Mouse (Mus musculus): Measurements from ENCODE around the gene Nt5e. TPM values are rescaled to one million over a fixed set of nuclear protein-coding genes. Genes with fewer than 3 reads are reported as not detected.
A peak's percentile ranks its signal among the peaks of the same experiment; 100 is the strongest.

Gene Nt5e
- polyA plus RNA-seq, 1 experiment from 2014 or later: 0.48 TPM

- no peak for DNase-seq (ENCODE audit: low spot score)
- no peaks in the 10 kb centered on the region for H3K27me3 ChIP-seq (replicated peaks; ENCODE audit: control insufficient read depth, insufficient read depth, low read length)
- H3K36me3 ChIP-seq (ENCODE audit: control insufficient read depth, insufficient read depth, low read length): no peaks in the 10 kb centered on the region
- no peak overlapping the region for H3K4me2 ChIP-seq (ENCODE audit: low read length)
- no peak overlapping the region for H3K9ac ChIP-seq (ENCODE audit: low read length)
- H3K4me3 ChIP-seq (ENCODE audit: low read depth, low read length): no peak overlapping the region
- no peaks in the 10 kb centered on the region for H3K9me3 ChIP-seq (replicated peaks; ENCODE audit: control insufficient read depth, low read length)
- H3K27ac ChIP-seq (ENCODE audit: low read depth, low read length): no peak overlapping the region
- 85% methylated on average over 8 of the region's 8 CpGs for WGBS
- no peak for ATAC-seq
- no peaks in the 10 kb centered on the region for H3K4me1 ChIP-seq (ENCODE audit: control insufficient read depth, insufficient read depth, low read length)
These were observed 28.9 kb upstream of the Nt5e start for GRCm38 (mm10) chr9:88297871-88298658.

GRCm38 (mm10) chr9:88307019-88307618 is 19.9 kb upstream of the Nt5e start:
- Histone ChIP-seq H3K27me3 (replicated peaks; ENCODE audit: control insufficient read depth, insufficient read depth, low read length) (no peaks in the 10 kb centered on the region), H3K27ac (ENCODE audit: low read depth, low read length) (no peak overlapping the region), H3K4me3 (ENCODE audit: low read depth, low read length) (no peak overlapping the region), H3K9ac (ENCODE audit: low read length) (no peak overlapping the region), H3K36me3 (ENCODE audit: control insufficient read depth, insufficient read depth, low read length) (no peaks in the 10 kb centered on the region), H3K4me2 (ENCODE audit: low read length) (no peak overlapping the region), H3K4me1 (ENCODE audit: control insufficient read depth, insufficient read depth, low read length) (no peaks in the 10 kb centered on the region), H3K9me3 (replicated peaks; ENCODE audit: control insufficient read depth, low read length) (no peaks in the 10 kb centered on the region)
- ATAC-seq: no peak
- WGBS: 89% methylated on average over 2 of the region's 2 CpGs
- no peak for DNase-seq (ENCODE audit: low spot score)

- Histone ChIP-seq H3K36me3 (ENCODE audit: control insufficient read depth, insufficient read depth, low read length) (no peaks in the 10 kb centered on the region), H3K4me2 (ENCODE audit: low read length) (no peak overlapping the region), H3K9ac (ENCODE audit: low read length) (no peak overlapping the region), H3K27me3 (replicated peaks; ENCODE audit: control insufficient read depth, insufficient read depth, low read length) (no peaks in the 10 kb centered on the region), H3K4me3 (ENCODE audit: low read depth, low read length) (no peak overlapping the region), H3K9me3 (replicated peaks; ENCODE audit: control insufficient read depth, low read length) (no peaks in the 10 kb centered on the region), H3K27ac (ENCODE audit: low read depth, low read length) (no peak overlapping the region), H3K4me1 (ENCODE audit: control insufficient read depth, insufficient read depth, low read length) (no peaks in the 10 kb centered on the region)
- WGBS: 84% methylated on average over 1 of the region's 1 CpGs
- DNase-seq (ENCODE audit: low spot score): no peak
- ATAC-seq: no peak
These were observed 17.9 kb upstream of the Nt5e start for GRCm38 (mm10) chr9:88309127-88309526.

GRCm38 (mm10) chr9:88319226-88319625 is 7.8 kb upstream of the Nt5e start:
- Histone ChIP-seq H3K4me2 (ENCODE audit: low read length) (no peak overlapping the region), H3K27ac (ENCODE audit: low read depth, low read length) (no peak overlapping the region), H3K36me3 (ENCODE audit: control insufficient read depth, insufficient read depth, low read length) (no peaks in the 10 kb centered on the region), H3K27me3 (replicated peaks; ENCODE audit: control insufficient read depth, insufficient read depth, low read length) (no peaks in the 10 kb centered on the region), H3K4me1 (ENCODE audit: control insufficient read depth, insufficient read depth, low read length) (no peaks in the 10 kb centered on the region), H3K9ac (ENCODE audit: low read length) (no peak overlapping the region), H3K4me3 (ENCODE audit: low read depth, low read length) (no peak overlapping the region), H3K9me3 (replicated peaks; ENCODE audit: control insufficient read depth, low read length) (no peaks in the 10 kb centered on the region)
- no peak for DNase-seq (ENCODE audit: low spot score)
- no peak for ATAC-seq

GRCm38 (mm10) chr9:88324616-88325015 is 2.4 kb upstream of the Nt5e start:
- H3K27ac ChIP-seq (ENCODE audit: low read depth, low read length): no peak overlapping the region
- DNase-seq (ENCODE audit: low spot score): no peak
- 90% methylated on average over 3 of the region's 3 CpGs for WGBS
- no peak for ATAC-seq
- no peaks in the 10 kb centered on the region for H3K36me3 ChIP-seq (ENCODE audit: control insufficient read depth, insufficient read depth, low read length)
- peaks cover 12% of the 10 kb centered on the region; the same call in 1 of the 2 replicates for H3K27me3 ChIP-seq (replicated peaks; ENCODE audit: control insufficient read depth, insufficient read depth, low read length)
- H3K9me3 ChIP-seq (replicated peaks; ENCODE audit: control insufficient read depth, low read length): no peaks in the 10 kb centered on the region
- no peak overlapping the region for H3K4me3 ChIP-seq (ENCODE audit: low read depth, low read length)
- H3K4me1 ChIP-seq (ENCODE audit: control insufficient read depth, insufficient read depth, low read length): no peaks in the 10 kb centered on the region
- no peak overlapping the region for H3K9ac ChIP-seq (ENCODE audit: low read length)
- no peak overlapping the region for H3K4me2 ChIP-seq (ENCODE audit: low read length)

GRCm38 (mm10) chr9:88328666-88329065 is 1.7 kb downstream of the Nt5e start:
- WGBS: 25% methylated on average over 5 of the region's 5 CpGs
- Histone ChIP-seq H3K9ac (ENCODE audit: low read length) (no peak overlapping the region), H3K4me3 (ENCODE audit: low read depth, low read length) (no peak overlapping the region), H3K9me3 (replicated peaks; ENCODE audit: control insufficient read depth, low read length) (no peaks in the 10 kb centered on the region), H3K4me1 (ENCODE audit: control insufficient read depth, insufficient read depth, low read length) (no peaks in the 10 kb centered on the region), H3K36me3 (ENCODE audit: control insufficient read depth, insufficient read depth, low read length) (no peaks in the 10 kb centered on the region), H3K27me3 (replicated peaks; ENCODE audit: control insufficient read depth, insufficient read depth, low read length) (peaks cover 12% of the 10 kb centered on the region; the same call in 1 of the 2 replicates), H3K27ac (ENCODE audit: low read depth, low read length) (no peak overlapping the region), H3K4me2 (ENCODE audit: low read length) (no peak overlapping the region)
- ATAC-seq (no peak), DNase-seq (ENCODE audit: low spot score) (no peak)

- Histone ChIP-seq H3K36me3 (ENCODE audit: control insufficient read depth, insufficient read depth, low read length) (no peaks in the 10 kb centered on the region), H3K27ac (ENCODE audit: low read depth, low read length) (no peak overlapping the region), H3K4me1 (ENCODE audit: control insufficient read depth, insufficient read depth, low read length) (no peaks in the 10 kb centered on the region), H3K27me3 (replicated peaks; ENCODE audit: control insufficient read depth, insufficient read depth, low read length) (peaks cover 12% of the 10 kb centered on the region; the same call in 1 of the 2 replicates), H3K4me3 (ENCODE audit: low read depth, low read length) (no peak overlapping the region), H3K4me2 (ENCODE audit: low read length) (no peak overlapping the region), H3K9me3 (replicated peaks; ENCODE audit: control insufficient read depth, low read length) (no peaks in the 10 kb centered on the region), H3K9ac (ENCODE audit: low read length) (no peak overlapping the region)
- 42% methylated on average over 10 of the region's 10 CpGs for WGBS
- ATAC-seq: no peak
- DNase-seq (ENCODE audit: low spot score): no peak
These were observed 2.3 kb downstream of the Nt5e start for GRCm38 (mm10) chr9:88329166-88329748.

GRCm38 (mm10) chr9:88330316-88330715 is 3.3 kb downstream of the Nt5e start:
- H3K4me1 ChIP-seq (ENCODE audit: control insufficient read depth, insufficient read depth, low read length): no peaks in the 10 kb centered on the region
- no peak overlapping the region for H3K27ac ChIP-seq (ENCODE audit: low read depth, low read length)
- H3K27me3 ChIP-seq (replicated peaks; ENCODE audit: control insufficient read depth, insufficient read depth, low read length): peaks cover 12% of the 10 kb centered on the region; the same call in 1 of the 2 replicates
- H3K4me3 ChIP-seq (ENCODE audit: low read depth, low read length): no peak overlapping the region
- DNase-seq (ENCODE audit: low spot score): no peak
- no peaks in the 10 kb centered on the region for H3K9me3 ChIP-seq (replicated peaks; ENCODE audit: control insufficient read depth, low read length)
- H3K4me2 ChIP-seq (ENCODE audit: low read length): no peak overlapping the region
- WGBS: 65% methylated on average over 3 of the region's 3 CpGs
- ATAC-seq: no peak
- no peak overlapping the region for H3K9ac ChIP-seq (ENCODE audit: low read length)
- no peaks in the 10 kb centered on the region for H3K36me3 ChIP-seq (ENCODE audit: control insufficient read depth, insufficient read depth, low read length)

GRCm38 (mm10) chr9:88332447-88332846 is 5.5 kb downstream of the Nt5e start:
- Histone ChIP-seq H3K27ac (ENCODE audit: low read depth, low read length) (no peak overlapping the region), H3K4me2 (ENCODE audit: low read length) (no peak overlapping the region), H3K4me1 (ENCODE audit: control insufficient read depth, insufficient read depth, low read length) (no peaks in the 10 kb centered on the region), H3K9me3 (replicated peaks; ENCODE audit: control insufficient read depth, low read length) (no peaks in the 10 kb centered on the region), H3K27me3 (replicated peaks; ENCODE audit: control insufficient read depth, insufficient read depth, low read length) (peaks cover 12% of the 10 kb centered on the region; the same call in 1 of the 2 replicates), H3K36me3 (ENCODE audit: control insufficient read depth, insufficient read depth, low read length) (no peaks in the 10 kb centered on the region), H3K9ac (ENCODE audit: low read length) (no peak overlapping the region), H3K4me3 (ENCODE audit: low read depth, low read length) (no peak overlapping the region)
- peak; percentile 40; the same call in 1 of the 2 replicates for ATAC-seq
- 3% methylated on average over 3 of the region's 3 CpGs for WGBS
- DNase-seq (ENCODE audit: low spot score): peak; percentile 14
